Mouse (Mus musculus): Measurements from ENCODE around the gene Hoxd4. TPM values are rescaled to one million over a fixed set of nuclear protein-coding genes. Genes with fewer than 3 reads are reported as not detected.

Gene Hoxd4
- polyA plus RNA-seq, 1 experiment: not detected

- TF ChIP-seq MYOG (IDR thresholded peaks at IDR 0.05; ENCODE audit: control insufficient read depth, extremely low read depth, insufficient read length): no peak
- TF ChIP-seq MAX (IDR thresholded peaks at IDR 0.05): no peak
- TF ChIP-seq MYOD1 (IDR thresholded peaks at IDR 0.05; ENCODE audit: control insufficient read depth, insufficient read length, low read depth): no peak
- no peak for TF ChIP-seq CTCF (IDR thresholded peaks at IDR 0.05; ENCODE audit: control insufficient read depth, insufficient read depth, insufficient read length)
- TF ChIP-seq CEBPB (IDR thresholded peaks at IDR 0.05; ENCODE audit: low read depth): no peak
- TF ChIP-seq FOSL1 (IDR thresholded peaks at IDR 0.05; ENCODE audit: insufficient read depth, low read length, poor library complexity, severe bottlenecking): no peak
- TF ChIP-seq USF1 (IDR thresholded peaks at IDR 0.05; ENCODE audit: low read depth): no peak
- no peaks in the 10 kb centered on the region for H3K79me2 ChIP-seq (ENCODE audit: control insufficient read depth, insufficient read depth)
- H3K27me3 ChIP-seq (ENCODE audit: control insufficient read depth, insufficient read depth, insufficient read length): peaks cover 65% of the 10 kb centered on the region
- no peak overlapping the region for H3ac ChIP-seq (ENCODE audit: control insufficient read depth, insufficient read length, low read depth)
- no peaks in the 10 kb centered on the region for H3K36me3 ChIP-seq (ENCODE audit: control insufficient read depth, insufficient read depth)
- no peaks in the 10 kb centered on the region for H3K79me3 ChIP-seq (ENCODE audit: low read depth)
- H3K4me3 ChIP-seq (ENCODE audit: insufficient read depth, poor library complexity, severe bottlenecking): no peak overlapping the region
These were observed 22.0 kb upstream of the Hoxd4 start for GRCm38 (mm10) chr2:74689574-74690337.

- no peak overlapping the region for H3ac ChIP-seq (ENCODE audit: control insufficient read depth, insufficient read length, low read depth)
- no peaks in the 10 kb centered on the region for H3K36me3 ChIP-seq (ENCODE audit: control insufficient read depth, insufficient read depth)
- no peaks in the 10 kb centered on the region for H3K79me2 ChIP-seq (ENCODE audit: control insufficient read depth, insufficient read depth)
- H3K79me3 ChIP-seq (ENCODE audit: low read depth): no peaks in the 10 kb centered on the region
- TF ChIP-seq CTCF (IDR thresholded peaks at IDR 0.05; ENCODE audit: control insufficient read depth, insufficient read depth, insufficient read length) (no peak), MYOG (IDR thresholded peaks at IDR 0.05; ENCODE audit: control insufficient read depth, extremely low read depth, insufficient read length) (no peak), USF1 (IDR thresholded peaks at IDR 0.05; ENCODE audit: low read depth) (no peak), MAX (IDR thresholded peaks at IDR 0.05) (no peak), FOSL1 (IDR thresholded peaks at IDR 0.05; ENCODE audit: insufficient read depth, low read length, poor library complexity, severe bottlenecking) (no peak), CEBPB (IDR thresholded peaks at IDR 0.05; ENCODE audit: low read depth) (no peak), MYOD1 (IDR thresholded peaks at IDR 0.05; ENCODE audit: control insufficient read depth, insufficient read length, low read depth) (no peak)
- H3K27me3 ChIP-seq (ENCODE audit: control insufficient read depth, insufficient read depth, insufficient read length): peaks cover 63% of the 10 kb centered on the region
- no peak overlapping the region for H3K4me3 ChIP-seq (ENCODE audit: insufficient read depth, poor library complexity, severe bottlenecking)
These were observed 21.4 kb upstream of the Hoxd4 start for GRCm38 (mm10) chr2:74690338-74690716.

GRCm38 (mm10) chr2:74691022-74691951 lies 20.4 kb upstream of the Hoxd4 start, which contains the start of gene Hoxd10:
Gene Hoxd10 (plus strand): TSS chr2:74691924.
- H3ac ChIP-seq (ENCODE audit: control insufficient read depth, insufficient read length, low read depth): no peak within 1 kb of the TSS
- no peak for TF ChIP-seq USF1 (IDR thresholded peaks at IDR 0.05; ENCODE audit: low read depth)
- no peak for TF ChIP-seq MYOD1 (IDR thresholded peaks at IDR 0.05; ENCODE audit: control insufficient read depth, insufficient read length, low read depth)
- H3K79me2 ChIP-seq (ENCODE audit: control insufficient read depth, insufficient read depth): no peaks in the 10 kb centered on the region
- H3K27me3 ChIP-seq (ENCODE audit: control insufficient read depth, insufficient read depth, insufficient read length): peaks cover 68% of the 10 kb centered on the region
- H3K4me3 ChIP-seq (ENCODE audit: insufficient read depth, poor library complexity, severe bottlenecking): no peak within 1 kb of the TSS
- no peaks in the 10 kb centered on the region for H3K79me3 ChIP-seq (ENCODE audit: low read depth)
- H3K36me3 ChIP-seq (ENCODE audit: control insufficient read depth, insufficient read depth): no peaks in the 10 kb centered on the region

- no peaks in the 10 kb centered on the region for H3K79me3 ChIP-seq (ENCODE audit: low read depth)
- TF ChIP-seq MYOD1 (IDR thresholded peaks at IDR 0.05; ENCODE audit: control insufficient read depth, insufficient read length, low read depth): no peak
- TF ChIP-seq MYOG (IDR thresholded peaks at IDR 0.05; ENCODE audit: control insufficient read depth, extremely low read depth, insufficient read length): no peak
- no peak for TF ChIP-seq USF1 (IDR thresholded peaks at IDR 0.05; ENCODE audit: low read depth)
- no peak for TF ChIP-seq CEBPB (IDR thresholded peaks at IDR 0.05; ENCODE audit: low read depth)
- TF ChIP-seq FOSL1 (IDR thresholded peaks at IDR 0.05; ENCODE audit: insufficient read depth, low read length, poor library complexity, severe bottlenecking): no peak
- no peak for TF ChIP-seq CTCF (IDR thresholded peaks at IDR 0.05; ENCODE audit: control insufficient read depth, insufficient read depth, insufficient read length)
- TF ChIP-seq MAX (IDR thresholded peaks at IDR 0.05): no peak
- H3K27me3 ChIP-seq (ENCODE audit: control insufficient read depth, insufficient read depth, insufficient read length): peaks cover 71% of the 10 kb centered on the region
- H3K79me2 ChIP-seq (ENCODE audit: control insufficient read depth, insufficient read depth): no peaks in the 10 kb centered on the region
- no peak overlapping the region for H3K4me3 ChIP-seq (ENCODE audit: insufficient read depth, poor library complexity, severe bottlenecking)
- H3K36me3 ChIP-seq (ENCODE audit: control insufficient read depth, insufficient read depth): no peaks in the 10 kb centered on the region
- H3ac ChIP-seq (ENCODE audit: control insufficient read depth, insufficient read length, low read depth): no peak overlapping the region
These were observed 19.5 kb upstream of the Hoxd4 start for GRCm38 (mm10) chr2:74691995-74692807.

- Histone ChIP-seq H3K36me3 (ENCODE audit: control insufficient read depth, insufficient read depth) (no peaks in the 10 kb centered on the region), H3K4me3 (ENCODE audit: insufficient read depth, poor library complexity, severe bottlenecking) (no peak overlapping the region), H3ac (ENCODE audit: control insufficient read depth, insufficient read length, low read depth) (no peak overlapping the region), H3K79me3 (ENCODE audit: low read depth) (no peaks in the 10 kb centered on the region), H3K27me3 (ENCODE audit: control insufficient read depth, insufficient read depth, insufficient read length) (peaks cover 71% of the 10 kb centered on the region), H3K79me2 (ENCODE audit: control insufficient read depth, insufficient read depth) (no peaks in the 10 kb centered on the region)
- TF ChIP-seq MYOD1 (IDR thresholded peaks at IDR 0.05; ENCODE audit: control insufficient read depth, insufficient read length, low read depth): no peak
- no peak for TF ChIP-seq MYOG (IDR thresholded peaks at IDR 0.05; ENCODE audit: control insufficient read depth, extremely low read depth, insufficient read length)
- no peak for TF ChIP-seq MAX (IDR thresholded peaks at IDR 0.05)
- no peak for TF ChIP-seq FOSL1 (IDR thresholded peaks at IDR 0.05; ENCODE audit: insufficient read depth, low read length, poor library complexity, severe bottlenecking)
- TF ChIP-seq CEBPB (IDR thresholded peaks at IDR 0.05; ENCODE audit: low read depth): no peak
- no peak for TF ChIP-seq USF1 (IDR thresholded peaks at IDR 0.05; ENCODE audit: low read depth)
- no peak for TF ChIP-seq CTCF (IDR thresholded peaks at IDR 0.05; ENCODE audit: control insufficient read depth, insufficient read depth, insufficient read length)
These were observed 18.8 kb upstream of the Hoxd4 start for GRCm38 (mm10) chr2:74692808-74693431.

Data from C2C12 (cell line).